Mouse (Mus musculus) thymus, adult 18-20 months (tissue): ENCODE measurements around the gene Tmem182.

Experiments
- DNase-seq, 2 experiments: peaks; one replicate each; pipeline ENCODE4 v3.0.0; 2022; ENCODE audit warnings: mixed read lengths in 2 of 2

Gene Tmem182

DNA sequence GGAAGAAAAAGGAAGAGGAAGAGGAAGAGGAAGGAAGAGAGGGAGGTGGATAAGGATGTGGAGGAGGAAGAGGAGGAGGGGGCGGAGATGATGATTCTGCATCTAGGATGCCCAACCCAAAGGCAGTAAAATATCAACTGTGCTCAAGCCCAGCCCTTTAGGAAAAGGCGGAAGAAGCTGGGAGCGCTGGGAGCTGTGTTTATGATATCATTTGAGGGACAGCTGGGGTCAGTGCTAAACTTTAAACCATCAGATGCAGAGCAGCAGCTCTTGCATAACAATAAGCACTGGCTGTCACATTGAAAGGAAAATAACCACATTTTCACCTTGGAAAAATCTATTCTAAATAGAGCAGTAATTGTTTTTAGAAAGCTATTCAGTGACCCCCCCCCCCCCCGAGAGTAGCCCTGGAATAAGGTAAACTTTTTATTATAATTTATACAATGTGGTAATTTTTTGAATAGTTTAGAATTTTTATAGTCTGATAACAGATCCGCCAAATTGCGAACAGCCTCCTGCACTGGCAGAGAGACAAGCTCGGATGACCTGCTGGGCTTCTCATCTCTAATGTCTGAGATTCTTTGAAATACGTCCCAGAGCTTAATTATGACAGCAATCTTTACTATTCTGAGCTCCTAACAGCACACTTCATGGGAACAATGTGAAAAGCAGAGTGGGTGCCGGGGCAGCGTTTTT, 68.5 kb downstream of the Tmem182 start:
- no peak for DNase-seq

DNA sequence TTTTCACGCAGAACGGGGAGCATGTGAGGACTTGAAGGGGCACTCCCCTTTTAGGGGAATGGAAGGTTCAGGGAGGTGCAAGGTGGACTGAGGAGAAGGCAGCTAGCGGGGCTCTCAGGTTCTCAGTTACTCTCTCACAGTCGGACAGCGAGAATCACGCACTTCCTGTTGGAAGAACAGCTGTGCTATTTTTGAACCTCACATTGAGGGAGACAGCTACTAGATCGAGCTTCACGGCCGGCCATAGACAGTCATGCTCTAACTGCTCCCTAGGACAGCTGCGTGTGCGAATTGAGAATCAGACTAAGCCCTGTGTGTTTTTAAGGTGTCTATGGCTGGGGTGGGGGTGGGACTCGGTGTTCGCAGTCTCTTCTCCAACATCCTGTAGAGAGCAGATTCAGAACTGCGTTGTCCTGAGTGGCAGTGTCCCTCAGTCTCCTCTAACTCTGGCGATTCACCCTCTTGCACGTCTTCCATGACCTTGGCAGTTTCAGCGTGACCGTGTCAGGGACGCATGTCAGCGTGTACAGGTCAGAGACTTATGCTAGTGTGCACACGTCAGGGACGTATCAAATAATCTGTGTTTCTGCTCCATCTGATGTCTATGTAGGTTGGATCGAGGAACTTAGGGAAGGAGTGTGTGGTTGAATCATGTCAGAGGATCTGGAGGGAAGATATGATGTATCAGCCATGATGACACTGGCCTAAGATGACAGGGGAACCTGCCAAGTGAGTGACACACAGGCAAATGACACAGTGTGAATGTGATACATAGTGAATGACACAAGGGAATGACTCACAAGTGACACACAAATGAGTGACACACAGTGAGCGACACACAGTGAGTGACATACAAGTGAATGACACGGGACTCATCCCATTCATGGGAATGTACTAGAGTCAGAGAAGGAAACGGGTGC, 69.3 kb downstream of the Tmem182 start:
- no peak for DNase-seq

DNA sequence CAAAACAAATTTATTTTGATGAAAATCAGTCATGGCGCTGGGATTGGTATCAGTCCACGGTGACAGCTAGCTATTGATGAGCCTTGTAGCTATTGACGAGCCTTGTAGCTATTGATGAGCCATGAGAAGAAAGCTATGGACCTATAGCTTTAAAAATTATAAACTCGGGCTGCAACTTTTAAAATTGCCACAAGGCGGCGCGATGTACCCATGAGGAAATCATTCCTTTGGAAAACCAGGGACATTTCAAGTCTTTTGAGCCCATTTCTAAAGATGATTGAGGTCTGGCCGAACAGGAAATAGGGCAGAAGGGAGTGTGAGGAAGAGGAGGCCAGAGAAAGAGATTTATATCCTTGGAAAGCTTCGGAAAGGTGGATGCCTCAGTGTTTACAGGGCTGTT, 73.7 kb downstream of the Tmem182 start:
- DNase-seq, result no peak

DNA sequence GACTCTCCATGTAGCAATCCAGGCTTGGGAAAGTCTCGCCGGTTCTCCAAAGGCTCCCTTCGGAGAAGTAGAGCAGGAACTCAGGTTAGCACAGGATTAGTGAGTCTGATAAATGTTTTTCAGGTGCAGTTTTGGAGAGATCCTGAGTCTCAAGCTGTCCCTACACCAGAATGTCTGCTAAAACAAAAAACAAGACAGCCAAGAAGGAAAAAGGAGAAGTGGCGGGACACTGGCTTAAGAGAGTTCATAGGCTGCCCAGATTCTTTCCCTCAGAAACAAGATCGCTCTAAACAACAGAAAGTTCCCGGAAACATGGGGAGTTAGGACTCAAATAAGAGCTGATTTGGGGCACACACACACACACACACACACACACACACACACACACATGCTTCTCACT, 74.1 kb downstream of the Tmem182 start:
- DNase-seq, result no peak

DNA sequence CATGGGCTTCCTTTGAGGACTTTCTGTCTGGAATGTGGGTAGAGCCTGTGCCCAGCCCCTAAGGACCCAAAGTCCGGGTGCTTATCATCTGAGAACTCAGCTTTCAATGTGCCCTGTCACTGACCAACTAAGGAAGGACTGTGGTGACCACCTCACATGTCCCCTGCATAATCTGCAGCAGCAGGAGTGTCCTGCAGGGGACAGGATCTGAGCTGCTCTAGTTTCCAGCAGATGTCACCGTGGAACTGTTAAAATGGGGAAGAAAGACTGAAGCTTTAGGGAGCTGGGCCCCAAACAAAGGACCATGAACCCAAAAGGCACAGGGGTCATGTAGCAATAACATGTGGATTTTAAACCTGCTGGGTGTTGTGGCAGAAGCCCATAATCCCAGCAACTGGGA, 75.1 kb downstream of the Tmem182 start:
- DNase-seq, result no peak

DNA sequence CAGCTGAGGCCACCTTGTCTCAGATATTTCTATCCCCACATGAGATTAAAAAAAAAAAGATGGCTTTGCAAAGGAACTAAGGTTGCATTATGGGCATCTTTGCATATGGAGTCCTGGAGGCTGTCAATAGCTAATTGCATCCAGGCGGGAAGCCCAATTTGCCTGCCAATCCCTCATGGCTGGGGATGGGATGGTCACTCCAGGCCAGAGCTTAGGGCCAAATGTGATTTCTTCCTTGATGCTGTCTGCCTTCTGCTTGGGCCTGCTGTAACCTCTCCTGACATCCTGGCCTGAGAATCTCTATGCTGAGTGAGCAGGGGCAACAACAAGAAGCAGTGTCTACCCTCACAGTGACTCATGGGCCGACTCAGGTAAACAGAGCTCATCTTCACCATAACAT, 78.5 kb downstream of the Tmem182 start:
- DNase-seq, result no peak

DNA sequence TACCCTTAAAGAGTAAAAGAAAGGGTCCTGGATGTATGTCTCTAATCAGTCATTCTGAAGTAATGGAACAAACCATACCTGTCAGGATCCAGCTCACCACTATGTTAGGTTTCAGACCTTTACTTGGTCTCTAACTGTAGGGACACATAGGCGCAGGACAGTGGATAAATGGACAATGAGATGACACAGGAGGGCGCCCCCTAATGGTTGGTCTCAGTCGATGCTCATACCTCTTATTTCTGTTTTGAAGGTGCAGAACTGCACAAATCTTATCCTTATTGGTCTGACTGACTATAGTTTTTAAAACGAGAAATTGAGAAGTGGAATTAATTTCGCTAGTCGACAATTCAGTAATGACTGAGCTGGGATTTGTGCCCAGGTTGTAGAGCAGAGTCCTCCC, 79.5 kb downstream of the Tmem182 start:
- no peak for DNase-seq

DNA sequence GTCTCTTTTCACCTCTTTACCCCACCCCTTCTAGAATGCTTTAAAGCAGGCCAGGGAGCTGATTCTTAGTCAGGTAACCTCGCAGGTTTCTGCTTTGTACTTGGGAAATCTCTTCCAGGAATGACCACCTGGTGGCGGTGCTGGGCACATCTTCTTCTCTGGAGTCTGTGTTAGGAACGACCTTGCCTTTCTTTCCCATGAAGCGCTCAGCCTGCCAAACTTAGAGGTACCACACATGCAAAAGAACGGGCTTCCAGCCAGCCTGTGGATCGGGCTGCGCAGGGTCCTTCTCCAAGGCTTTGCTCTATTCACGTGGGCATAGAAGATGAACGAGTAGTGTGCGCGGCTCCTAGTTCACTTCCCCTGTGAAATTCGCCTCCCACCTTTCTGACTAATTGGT, 82.3 kb downstream of the Tmem182 start:
- no peak for DNase-seq

DNA sequence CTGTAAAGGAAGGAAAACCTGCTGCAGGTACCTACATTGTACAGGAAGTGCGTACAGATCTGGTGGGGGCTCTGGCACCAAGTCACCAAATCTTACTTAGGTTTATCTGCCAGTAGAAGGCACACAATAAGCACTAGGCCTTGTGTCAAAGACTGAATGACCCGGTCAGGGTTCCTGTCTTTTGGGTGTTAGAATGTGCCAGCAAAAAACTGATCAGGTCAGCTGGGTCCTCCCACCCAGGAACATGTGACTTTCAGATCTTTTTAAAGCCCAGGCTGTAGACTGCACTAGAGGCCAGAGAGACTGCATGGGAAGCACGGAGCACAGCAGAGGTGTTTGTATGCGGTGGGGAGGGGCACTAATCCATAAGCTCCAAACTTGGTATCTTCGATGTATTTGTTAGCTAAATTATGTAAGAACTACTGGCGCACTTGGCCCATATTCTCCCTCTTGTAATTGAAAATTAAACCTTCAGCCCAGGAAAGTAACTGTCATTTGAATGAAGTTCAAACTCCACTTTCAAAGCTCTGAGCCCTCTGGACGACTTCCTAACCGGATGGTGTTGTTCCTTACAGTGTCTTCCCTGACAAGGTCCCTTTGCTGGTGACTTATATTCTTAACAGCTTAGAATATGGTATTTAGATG, 83.1 kb downstream of the Tmem182 start:
- no peak for DNase-seq

DNA sequence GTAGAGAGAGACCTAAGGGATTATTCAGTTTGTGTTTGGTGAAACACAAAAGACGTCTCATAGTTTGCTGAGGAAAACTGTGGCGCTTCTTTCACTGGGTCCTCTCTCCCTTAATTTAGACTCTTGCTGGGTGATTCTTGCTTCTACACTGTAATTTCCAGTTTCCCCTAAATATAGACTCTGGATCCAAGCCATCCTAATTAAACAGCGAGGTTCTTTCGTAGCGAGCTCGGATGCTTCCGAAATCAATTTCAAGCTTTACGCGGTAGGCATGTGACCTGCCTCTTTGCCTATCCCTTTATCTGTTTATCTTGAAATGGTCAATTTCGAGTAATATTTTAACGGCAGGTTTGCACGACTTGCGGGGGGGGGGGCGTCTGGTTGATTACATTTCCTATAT, 84.2 kb downstream of the Tmem182 start:
- DNase-seq, result no peak

DNA sequence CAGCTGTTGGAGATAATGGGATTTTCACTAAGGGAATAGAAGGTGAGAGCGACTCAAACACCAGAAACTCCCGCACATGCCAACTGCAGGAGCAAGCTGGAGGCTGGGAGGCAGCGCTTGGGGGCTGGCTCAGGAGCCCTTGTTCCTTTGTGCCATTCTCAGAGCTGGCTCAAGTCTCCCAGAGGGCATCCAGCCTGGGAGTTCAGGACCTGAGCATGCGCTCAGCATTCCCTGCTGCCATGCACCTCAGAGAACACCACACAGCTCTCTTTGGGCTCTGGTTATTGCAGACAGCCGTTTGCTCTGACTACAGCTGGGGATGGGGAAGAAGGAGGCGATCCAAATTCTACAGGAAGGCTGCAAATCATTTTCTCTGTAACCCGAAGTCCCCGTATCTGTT, 84.8 kb downstream of the Tmem182 start:
- DNase-seq, result no peak

DNA sequence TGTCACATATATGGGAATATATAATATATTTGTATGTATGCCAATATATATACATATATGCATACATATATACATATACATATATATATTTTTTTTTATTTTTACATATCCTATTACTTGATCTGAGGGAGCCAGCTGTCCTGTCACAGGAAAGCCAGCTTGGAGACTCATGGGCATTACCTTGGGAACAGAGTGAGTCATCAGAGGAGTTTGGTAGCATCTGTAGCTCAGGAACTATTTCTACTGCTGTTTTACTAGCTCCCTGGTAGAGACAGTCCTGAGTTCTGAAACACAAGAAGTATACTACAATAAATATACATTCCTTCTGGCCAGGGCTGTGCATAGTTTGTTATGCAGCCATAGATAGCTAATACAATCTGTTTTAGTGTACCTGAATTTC, 98.3 kb downstream of the Tmem182 start:
- no peak for DNase-seq
